Comparison of ENCODE assay signal across 10 mouse cellular contexts in genomic region chr16:95983601-95984000, GRCm38 (mm10). TPM values are rescaled to one million over a fixed set of nuclear protein-coding genes. Genes with fewer than 3 reads are reported as not detected.
A peak's percentile ranks its signal among the peaks of the same experiment; 100 is the strongest.
DNase-seq lines count a peak whose midpoint lies in the region; ATAC-seq lines count a peak whose summit lies in the region.
"Had no signal": no experiment of that assay in that cellular context is flagged by ENCODE, and none has a peak within 500 bp of the region (broad histone marks: within the 10 kb centered on the region; RNA-seq: fewer than 3 reads in every experiment).

No protein-coding gene starts in this region.

- H3K9ac ChIP-seq in midbrain, embryonic 14.5 days (replicated peaks; ENCODE audit: low read length): no peak overlapping the region
- H3K9ac ChIP-seq in midbrain, embryonic 15.5 days: no peak overlapping the region
- H3K9ac ChIP-seq in intestine, embryonic 15.5 days: no peak overlapping the region
- H3K9ac ChIP-seq: embryonic facial prominence, embryonic 15.5 days; hindbrain, embryonic 15.5 days had no signal

- H3K4me2 ChIP-seq in midbrain, embryonic 14.5 days (ENCODE audit: low read length): no peak overlapping the region
- H3K4me2 ChIP-seq in midbrain, embryonic 15.5 days: no peak overlapping the region
- no peak overlapping the region for H3K4me2 ChIP-seq in intestine, embryonic 15.5 days (replicated peaks)
- H3K4me2 ChIP-seq: embryonic facial prominence, embryonic 15.5 days; hindbrain, embryonic 15.5 days had no signal

- ATAC-seq in midbrain, embryonic 14.5 days (ENCODE audit: low FRiP score, low TSS enrichment): no peak
- no peak for ATAC-seq in midbrain, embryonic 15.5 days (replicated peaks)
- peak; percentile 55; the same call in 1 of the 2 replicates for ATAC-seq in intestine, embryonic 15.5 days

- no peaks in the 10 kb centered on the region for H3K4me1 ChIP-seq in midbrain, embryonic 14.5 days (ENCODE audit: control insufficient read depth, insufficient read depth, low read length)
- H3K4me1 ChIP-seq in midbrain, embryonic 15.5 days: no peaks in the 10 kb centered on the region
- H3K4me1 ChIP-seq in intestine, embryonic 15.5 days (replicated peaks): no peaks in the 10 kb centered on the region
- H3K4me1 ChIP-seq: embryonic facial prominence, embryonic 15.5 days; hindbrain, embryonic 15.5 days had no signal

- no peak overlapping the region for H3K27ac ChIP-seq in midbrain, embryonic 14.5 days (replicated peaks; ENCODE audit: low read depth, low read length)
- no peak overlapping the region for H3K27ac ChIP-seq in midbrain, embryonic 15.5 days
- no peak overlapping the region for H3K27ac ChIP-seq in intestine, embryonic 15.5 days
- H3K27ac ChIP-seq: embryonic facial prominence, embryonic 15.5 days; hindbrain, embryonic 15.5 days had no signal

- WGBS in midbrain, embryonic 14.5 days: 87% methylated on average over 7 of the region's 7 CpGs
- 82% methylated on average over 7 of the region's 7 CpGs for WGBS in midbrain, embryonic 15.5 days
- 75% methylated on average over 7 of the region's 7 CpGs for WGBS in intestine, embryonic 15.5 days

- peak; percentile 37 for DNase-seq in embryo, embryonic 10 days (ENCODE audit: low spot score)
- DNase-seq in embryo, embryonic 9.5 days (ENCODE audit: extremely low spot score): no peak
- DNase-seq in midbrain, embryonic 14.5 days: peak; percentile 46
- peak; percentile 63 to 66 for DNase-seq in thymus, postnatal 36 days
- DNase-seq in right cerebral cortex, postnatal 4 days: no peak
- no peak for DNase-seq in gastrocnemius, adult 18-20 months (ENCODE audit: low spot score)

- no peaks in the 10 kb centered on the region for H3K9me3 ChIP-seq in midbrain, embryonic 14.5 days (ENCODE audit: control insufficient read depth, low read length)
- no peaks in the 10 kb centered on the region for H3K9me3 ChIP-seq in midbrain, embryonic 15.5 days
- H3K9me3 ChIP-seq in intestine, embryonic 15.5 days: no peaks in the 10 kb centered on the region
- H3K9me3 ChIP-seq: embryonic facial prominence, embryonic 15.5 days; hindbrain, embryonic 15.5 days had no signal

- H3K4me3 ChIP-seq in midbrain, embryonic 14.5 days (replicated peaks; ENCODE audit: low read depth, low read length): no peak overlapping the region
- no peak overlapping the region for H3K4me3 ChIP-seq in midbrain, embryonic 15.5 days
- no peak overlapping the region for H3K4me3 ChIP-seq in intestine, embryonic 15.5 days (replicated peaks)
- H3K4me3 ChIP-seq: embryonic facial prominence, embryonic 15.5 days; hindbrain, embryonic 15.5 days had no signal

- no peaks in the 10 kb centered on the region for H3K27me3 ChIP-seq in midbrain, embryonic 14.5 days (ENCODE audit: control insufficient read depth, insufficient read depth, low read length)
- no peaks in the 10 kb centered on the region for H3K27me3 ChIP-seq in midbrain, embryonic 15.5 days (replicated peaks)
- no peaks in the 10 kb centered on the region for H3K27me3 ChIP-seq in intestine, embryonic 15.5 days (replicated peaks)
- H3K27me3 ChIP-seq: embryonic facial prominence, embryonic 15.5 days; hindbrain, embryonic 15.5 days had no signal

- H3K36me3 ChIP-seq in midbrain, embryonic 14.5 days (ENCODE audit: control insufficient read depth, insufficient read depth, low read length): peaks cover 61% of the 10 kb centered on the region
- H3K36me3 ChIP-seq in midbrain, embryonic 15.5 days (replicated peaks): peaks cover 6% of the 10 kb centered on the region; the same call in 1 of the 2 replicates
- peaks cover 6% of the 10 kb centered on the region; the same call in 1 of the 2 replicates for H3K36me3 ChIP-seq in intestine, embryonic 15.5 days

RNA-seq across cellular contexts. Expression of gene Psmg1, which starts 7.2 kb away (rescaled TPM):
- 59.8 and 62.4 TPM in 2 replicates for polyA plus RNA-seq in midbrain, embryonic 14.5 days (2014; fragmentation: Nextera tagmentation; extraction: Ambion mirVana)
- 62.0 and 70.2 TPM in 2 replicates for polyA plus RNA-seq in midbrain, embryonic 15.5 days (2015; fragmentation: Nextera tagmentation; extraction: Ambion mirVana)
- 90.2 and 94.8 TPM in 2 replicates for polyA plus RNA-seq in intestine, embryonic 15.5 days (2015; fragmentation: Nextera tagmentation; extraction: Ambion mirVana)
- 10 to 100 TPM; 11.6 to 12.3 TPM for total RNA-seq in gastrocnemius, adult 18-20 months (2021)

Comparison
In these comparisons a context has a peak if more than half of its experiments do, and no peak if none do; other contexts are left out.
1. DNase-seq: peak in embryo, embryonic 10 days (single experiment), midbrain, embryonic 14.5 days (single experiment) and thymus, postnatal 36 days (2 of 2); none in embryo, embryonic 9.5 days (single experiment), right cerebral cortex, postnatal 4 days (single experiment) and gastrocnemius, adult 18-20 months (single experiment).